Mouse (Mus musculus): Measurements from ENCODE around the gene Aaas.

DNA sequence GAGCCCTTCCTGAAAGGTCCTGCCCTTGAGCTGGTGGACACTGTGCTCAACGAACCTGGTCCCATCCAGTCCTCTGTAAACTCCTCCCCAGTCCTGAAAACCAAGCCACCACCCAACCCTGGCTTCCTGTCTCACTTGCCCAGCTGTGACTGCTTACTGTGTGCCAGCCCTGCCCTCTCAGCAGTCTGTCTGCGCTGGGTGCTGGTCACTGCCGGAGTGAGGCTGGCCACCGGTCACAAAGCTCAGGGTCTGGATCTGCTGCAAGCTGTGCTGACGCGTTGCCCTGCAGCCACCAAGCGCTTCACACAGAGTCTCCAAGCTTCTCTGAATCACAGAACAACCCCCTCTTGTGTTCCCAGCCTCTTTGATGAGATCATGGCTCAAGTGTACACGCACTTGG is 35.3 kb downstream of the Aaas start:
- TF ChIP-seq CTCF (IDR thresholded peaks at IDR 0.05; ENCODE audit: insufficient read depth, low read depth, low read length) (no peak), POLR2A (IDR thresholded peaks at IDR 0.05; ENCODE audit: insufficient read depth, low read depth, low read length) (no peak)

Data from olfactory bulb, adult 2 months (tissue).